Mouse (Mus musculus) intestine, embryonic 14.5 days (tissue): Measurements from ENCODE around the gene Olfr1291-ps1. TPM values are rescaled to one million over a fixed set of nuclear protein-coding genes. Genes with fewer than 3 reads are reported as not detected.

ENCODE experiments used
- polyA plus RNA-seq: library from polyadenylated mRNA; unstranded; fragments of >200 nt; fragmentation: Nextera tagmentation; extraction: Ambion mirVana; gene quantifications from 2 replicates; pipeline ENCODE4 v1.2.1, GENCODE M21; 2014

Gene Olfr1291-ps1
- polyA plus RNA-seq, 1 experiment from 2014 or later: not detected

Other genes with a start within 250 kb of the Olfr1291-ps1 start
- not detected in 2 replicates for gene Olfr1276, start 242.7 kb upstream of the Olfr1291-ps1 start, polyA plus RNA-seq
- not detected in 2 replicates for gene Olfr1277, start 223.1 kb upstream of the Olfr1291-ps1 start, polyA plus RNA-seq
- gene Olfr1278, start 207.0 kb upstream of the Olfr1291-ps1 start, polyA plus RNA-seq: not detected in 2 replicates
- not detected in 2 replicates for gene Olfr1279, start 196.5 kb upstream of the Olfr1291-ps1 start, polyA plus RNA-seq
- gene Olfr1280, start 183.2 kb upstream of the Olfr1291-ps1 start, polyA plus RNA-seq: not detected in 2 replicates
- not detected in 2 replicates for gene Olfr1281, start 170.7 kb upstream of the Olfr1291-ps1 start, polyA plus RNA-seq
- gene Olfr1282, start 161.1 kb upstream of the Olfr1291-ps1 start, polyA plus RNA-seq: not detected in 2 replicates
- gene Olfr1283, start 130.4 kb upstream of the Olfr1291-ps1 start, polyA plus RNA-seq: not detected in 2 replicates
- gene Olfr1284, start 121.7 kb upstream of the Olfr1291-ps1 start, polyA plus RNA-seq: not detected in 2 replicates
- not detected in 2 replicates for gene Olfr1286, start 74.1 kb upstream of the Olfr1291-ps1 start, polyA plus RNA-seq
- gene Olfr1287, start 48.0 kb upstream of the Olfr1291-ps1 start, polyA plus RNA-seq: not detected in 2 replicates
- not detected in 2 replicates for gene Olfr1288, start 23.1 kb upstream of the Olfr1291-ps1 start, polyA plus RNA-seq
- gene Olfr1289, start 16.4 kb upstream of the Olfr1291-ps1 start, polyA plus RNA-seq: not detected in 2 replicates
- gene Olfr1290, start 3.4 kb upstream of the Olfr1291-ps1 start, polyA plus RNA-seq: not detected in 2 replicates
- gene Olfr1293-ps, start 28.0 kb downstream of the Olfr1291-ps1 start, polyA plus RNA-seq: not detected in 2 replicates
- not detected in 2 replicates for gene Olfr1294, start 43.1 kb downstream of the Olfr1291-ps1 start, polyA plus RNA-seq
- not detected in 2 replicates for gene Olfr1295, start 72.5 kb downstream of the Olfr1291-ps1 start, polyA plus RNA-seq
- gene Olfr1297, start 129.3 kb downstream of the Olfr1291-ps1 start, polyA plus RNA-seq: not detected in 2 replicates
- gene Olfr1298, start 152.0 kb downstream of the Olfr1291-ps1 start, polyA plus RNA-seq: not detected in 2 replicates
- not detected in 2 replicates for gene Olfr1299, start 164.2 kb downstream of the Olfr1291-ps1 start, polyA plus RNA-seq